Mouse (Mus musculus) hindbrain, embryonic 16.5 days (tissue): ENCODE data around the gene Mkrn2. TPM values are rescaled to one million over a fixed set of nuclear protein-coding genes. Genes with fewer than 3 reads are reported as not detected.

Experiments used
- ATAC-seq: fragments of 200-750 bp; cut with Nextera tagmentation; 2 replicates; pipeline ENCODE4 v1.8.0; 2017; ENCODE audit warnings: moderate TSS enrichment, moderate library complexity
- H3K27ac ChIP-seq: fragments of 300-500 bp; sonication (generic); 2 replicates; pipeline ENCODE4 v1.5.1; 2014; ENCODE audit warnings: low read depth, mild to moderate bottlenecking, control low read depth, low read length, moderate library complexity
- H3K27me3 ChIP-seq: fragments of 300-500 bp; sonication (generic); replicated peaks from 2 replicates; pipeline ENCODE4 v1.6.1; 2014; ENCODE audit warnings: low read length; ENCODE audit not compliant: control insufficient read depth, insufficient read depth
- H3K36me3 ChIP-seq: fragments of 300-500 bp; sonication (generic); 2 replicates; pipeline ENCODE4 v1.6.1; 2014; ENCODE audit warnings: mild to moderate bottlenecking, low read length, moderate library complexity, mixed read lengths; ENCODE audit not compliant: control insufficient read depth, insufficient read depth
- H3K4me1 ChIP-seq: fragments of 300-500 bp; sonication (generic); 2 replicates; pipeline ENCODE4 v1.6.1; 2014; ENCODE audit warnings: low read depth, low read length; ENCODE audit not compliant: control insufficient read depth, insufficient read depth
- H3K4me2 ChIP-seq: fragments of 300-500 bp; sonication (generic); 2 replicates; pipeline ENCODE4 v1.6.1; 2014; ENCODE audit warnings: mild to moderate bottlenecking, low read length, control low read depth, moderate library complexity
- H3K4me3 ChIP-seq: fragments of 300-500 bp; sonication (generic); 2 replicates; pipeline ENCODE4 v1.5.1; 2014; ENCODE audit warnings: mild to moderate bottlenecking, low read length, control low read depth, moderate library complexity
- H3K9ac ChIP-seq: fragments of 300-500 bp; sonication (generic); 2 replicates; pipeline ENCODE4 v1.6.1; 2014; ENCODE audit warnings: low read depth, mild to moderate bottlenecking, control low read depth, low read length, moderate library complexity
- H3K9me3 ChIP-seq: fragments of 300-500 bp; sonication (generic); 2 replicates; pipeline ENCODE4 v1.6.1; 2014; ENCODE audit warnings: mild to moderate bottlenecking, low read length, moderate library complexity; ENCODE audit not compliant: control insufficient read depth
- WGBS: fragments of 180-500 bp; shearing (Covaris S2); extraction: QIAGEN DNeasy Blood & Tissue Kit; methylation state at CpG from one replicate; pipeline ENCODE4 v1.1.7; 2014; 5-methylcytosine and 5-hydroxymethylcytosine counted together
- polyA plus RNA-seq: library from polyadenylated mRNA; unstranded; fragments of >200 nt; fragmentation: Nextera tagmentation; extraction: Ambion mirVana; gene quantifications from 2 replicates; pipeline ENCODE4 v1.2.1, GENCODE M21; 2015

Gene Mkrn2
- polyA plus RNA-seq, 1 experiment from 2014 or later: 38.0 TPM

GRCm38 (mm10) chr6:115582328-115583115 is 19.2 kb upstream of the Mkrn2 start:
- H3K9me3 ChIP-seq: no peaks in the 10 kb centered on the region
- peaks cover 19% of the 10 kb centered on the region for H3K36me3 ChIP-seq
- WGBS: 83% methylated on average over 10 of the region's 10 CpGs
- H3K4me2 ChIP-seq: no peak overlapping the region
- H3K27ac ChIP-seq: no peak overlapping the region
- ATAC-seq: no peak
- no peaks in the 10 kb centered on the region for H3K4me1 ChIP-seq
- no peak overlapping the region for H3K9ac ChIP-seq
- no peak overlapping the region for H3K4me3 ChIP-seq
- no peaks in the 10 kb centered on the region for H3K27me3 ChIP-seq

GRCm38 (mm10) chr6:115583430-115584125 is 18.1 kb upstream of the Mkrn2 start:
- peaks cover 10% of the 10 kb centered on the region; the same call in 1 of the 2 replicates for H3K36me3 ChIP-seq
- no peaks in the 10 kb centered on the region for H3K27me3 ChIP-seq
- no peak overlapping the region for H3K9ac ChIP-seq
- H3K4me2 ChIP-seq: no peak overlapping the region
- WGBS: 85% methylated on average over 6 of the region's 6 CpGs
- no peaks in the 10 kb centered on the region for H3K9me3 ChIP-seq
- H3K4me1 ChIP-seq: no peaks in the 10 kb centered on the region
- H3K4me3 ChIP-seq: no peak overlapping the region
- no peak overlapping the region for H3K27ac ChIP-seq
- no peak for ATAC-seq

- ATAC-seq: no peak
- H3K4me1 ChIP-seq: no peaks in the 10 kb centered on the region
- no peak overlapping the region for H3K4me3 ChIP-seq
- no peak overlapping the region for H3K27ac ChIP-seq
- peaks cover 8% of the 10 kb centered on the region; the same call in 1 of the 2 replicates for H3K36me3 ChIP-seq
- WGBS: 72% methylated on average over 3 of the region's 3 CpGs
- H3K9ac ChIP-seq: no peak overlapping the region
- no peaks in the 10 kb centered on the region for H3K9me3 ChIP-seq
- no peak overlapping the region for H3K4me2 ChIP-seq
- H3K27me3 ChIP-seq: no peaks in the 10 kb centered on the region
These were observed 17.5 kb upstream of the Mkrn2 start for GRCm38 (mm10) chr6:115584176-115584575.

GRCm38 (mm10) chr6:115586321-115586720 is 15.4 kb upstream of the Mkrn2 start:
- 85% methylated on average over 10 of the region's 10 CpGs for WGBS
- no peak overlapping the region for H3K27ac ChIP-seq
- H3K4me2 ChIP-seq: no peak overlapping the region
- H3K4me1 ChIP-seq: no peaks in the 10 kb centered on the region
- H3K36me3 ChIP-seq: peaks cover under 1% of the 10 kb centered on the region; the same call in 1 of the 2 replicates
- no peaks in the 10 kb centered on the region for H3K9me3 ChIP-seq
- ATAC-seq: no peak
- H3K27me3 ChIP-seq: no peaks in the 10 kb centered on the region
- H3K9ac ChIP-seq: no peak overlapping the region
- no peak overlapping the region for H3K4me3 ChIP-seq

- no peak overlapping the region for H3K9ac ChIP-seq
- no peaks in the 10 kb centered on the region for H3K27me3 ChIP-seq
- no peaks in the 10 kb centered on the region for H3K36me3 ChIP-seq
- no peak for ATAC-seq
- WGBS: 90% methylated on average over 19 of the region's 19 CpGs
- H3K4me2 ChIP-seq: no peak overlapping the region
- no peaks in the 10 kb centered on the region for H3K9me3 ChIP-seq
- no peak overlapping the region for H3K4me3 ChIP-seq
- H3K4me1 ChIP-seq: no peaks in the 10 kb centered on the region
- no peak overlapping the region for H3K27ac ChIP-seq
These were observed 9.9 kb upstream of the Mkrn2 start for GRCm38 (mm10) chr6:115591692-115592359.

- no peaks in the 10 kb centered on the region for H3K9me3 ChIP-seq
- H3K27me3 ChIP-seq: no peaks in the 10 kb centered on the region
- H3K4me2 ChIP-seq: no peak within 1 kb of the TSS
- H3K4me1 ChIP-seq: no peaks in the 10 kb centered on the region
- H3K4me3 ChIP-seq: no peak within 1 kb of the TSS
- WGBS: 70% methylated on average over 5 of the region's 5 CpGs
- H3K27ac ChIP-seq: no peak within 1 kb of the TSS
- no peak within 1 kb of the TSS for H3K9ac ChIP-seq
- H3K36me3 ChIP-seq: no peaks in the 10 kb centered on the region
- ATAC-seq: no peak
These were observed 9.2 kb upstream of the Mkrn2 start, which contains the start of gene Mkrn2os for GRCm38 (mm10) chr6:115592458-115592857. Gene Mkrn2os (minus strand): TSS chr6:115592576.

GRCm38 (mm10) chr6:115593252-115593651 is 8.4 kb upstream of the Mkrn2 start:
- H3K9ac ChIP-seq: no peak overlapping the region
- no peaks in the 10 kb centered on the region for H3K4me1 ChIP-seq
- H3K4me3 ChIP-seq: no peak overlapping the region
- no peak overlapping the region for H3K4me2 ChIP-seq
- H3K9me3 ChIP-seq: no peaks in the 10 kb centered on the region
- ATAC-seq: no peak
- 69% methylated on average over 4 of the region's 4 CpGs for WGBS
- no peaks in the 10 kb centered on the region for H3K36me3 ChIP-seq
- no peak overlapping the region for H3K27ac ChIP-seq
- no peaks in the 10 kb centered on the region for H3K27me3 ChIP-seq

- Histone ChIP-seq H3K27ac (no peak overlapping the region), H3K4me1 (no peaks in the 10 kb centered on the region), H3K27me3 (no peaks in the 10 kb centered on the region), H3K9me3 (no peaks in the 10 kb centered on the region), H3K9ac (no peak overlapping the region), H3K36me3 (no peaks in the 10 kb centered on the region), H3K4me3 (no peak overlapping the region), H3K4me2 (no peak overlapping the region)
- WGBS: 80% methylated on average over 3 of the region's 3 CpGs
- ATAC-seq: no peak
These were observed 7.2 kb upstream of the Mkrn2 start for GRCm38 (mm10) chr6:115594463-115594862.

- Histone ChIP-seq H3K4me3 (no peak overlapping the region), H3K27ac (no peak overlapping the region), H3K27me3 (no peaks in the 10 kb centered on the region), H3K4me2 (no peak overlapping the region), H3K9ac (no peak overlapping the region), H3K9me3 (no peaks in the 10 kb centered on the region), H3K4me1 (no peaks in the 10 kb centered on the region), H3K36me3 (no peaks in the 10 kb centered on the region)
- WGBS: 66% methylated on average over 3 of the region's 3 CpGs
- no peak for ATAC-seq
These were observed 6.0 kb upstream of the Mkrn2 start for GRCm38 (mm10) chr6:115595667-115596066.
